Mouse (Mus musculus): ENCODE measurements around the gene Inhbc. TPM values are rescaled to one million over a fixed set of nuclear protein-coding genes. Genes with fewer than 3 reads are reported as not detected.

Gene Inhbc
- total and polyA plus RNA-seq, 3 experiments = 0.20 to 0.38 TPM; not detected in 1

DNA sequence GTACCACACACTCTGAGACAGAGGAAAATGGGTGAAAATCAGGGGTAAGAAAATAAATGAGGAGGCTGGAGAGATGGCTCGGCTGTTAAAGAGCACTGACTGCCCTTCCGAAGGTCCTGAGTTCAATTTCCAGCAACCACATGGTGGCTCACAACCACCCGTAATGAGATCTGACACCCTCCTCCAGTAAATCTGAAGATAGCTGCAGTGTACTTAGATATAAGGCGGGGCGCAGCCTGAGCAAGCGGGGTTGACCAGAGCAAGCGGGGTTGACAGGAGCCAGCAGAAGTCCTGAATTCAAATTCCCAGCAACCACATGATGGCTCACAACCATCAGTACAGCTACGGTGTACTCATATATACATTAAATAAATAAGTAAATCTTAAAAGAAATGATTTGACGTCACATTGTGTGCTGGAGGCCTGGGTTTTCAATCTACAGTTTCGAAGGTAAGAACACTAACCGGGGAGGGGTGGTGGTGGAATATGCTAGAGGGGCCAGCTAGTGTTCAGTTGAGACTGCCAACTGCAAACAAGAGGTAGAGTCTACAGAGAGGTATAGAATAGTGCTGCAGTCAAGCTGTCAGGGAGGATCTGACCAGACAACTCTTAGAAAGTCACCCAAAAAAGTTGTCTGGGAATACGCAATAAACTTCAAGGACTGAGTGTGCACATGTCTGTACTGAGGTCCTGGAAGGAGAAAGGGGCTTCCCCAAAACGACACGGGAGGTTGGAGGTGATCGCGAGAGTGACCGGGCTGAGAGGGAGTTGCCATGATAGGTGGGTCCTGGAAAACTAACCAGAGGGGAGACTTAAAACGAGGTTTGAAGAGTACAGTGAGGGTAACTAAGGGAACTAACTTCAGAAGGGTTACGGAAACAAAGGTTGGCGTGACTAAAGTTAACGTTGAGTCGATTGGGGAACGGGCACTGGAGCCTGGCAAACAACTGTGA is 59.4 kb downstream of the Inhbc start:
- Histone ChIP-seq H3K36me3 (replicated peaks in 1 of 2; ENCODE audit: control insufficient read depth in 1 of 2, insufficient read depth in 1 of 2, low read length in 1 of 2) (peaks cover 39 to 41% of the 10 kb centered on the region in 2 experiments), H3K27ac (ENCODE audit: insufficient read depth, low read depth) (peak overlapping the region; percentile 91), H3K4me3 (replicated peaks in 1 of 3; ENCODE audit: low read depth in 2 of 3, low read length in 2 of 3, poor library complexity in 1 of 3) (peak overlapping the region; percentile 80 to 97 (median 83)), H3K79me2 (replicated peaks; ENCODE audit: control insufficient read depth, extremely low read depth, insufficient read depth, poor library complexity, severe bottlenecking) (peaks cover 22% of the 10 kb centered on the region), H3K9me3 (replicated peaks; ENCODE audit: low read length) (no peaks in the 10 kb centered on the region), H3K27me3 (replicated peaks) (no peaks in the 10 kb centered on the region), H3K9ac (ENCODE audit: insufficient read depth, low read depth) (peak overlapping the region; percentile 93), H3K4me2 (ENCODE audit: insufficient read depth, low read depth, poor library complexity, severe bottlenecking) (peak overlapping the region; percentile 74), H3K4me1 (ENCODE audit: control insufficient read depth in 1 of 2, insufficient read depth in 2 of 2) (peaks cover 5 to 17% of the 10 kb centered on the region in 2 experiments)
- peak; percentile 92 for DNase-seq (ENCODE audit: extremely low read depth)
- 0 out of 2 replicates have a peak, but pooled peaks have one; percentile 9 for TF ChIP-seq CHD1 (IDR thresholded peaks at IDR 0.05; ENCODE audit: low read depth, low read length)
- no peak for TF ChIP-seq USF1 (IDR thresholded peaks at IDR 0.05; ENCODE audit: low read depth, low read length)
- no peak for TF ChIP-seq RCOR1 (conservative IDR thresholded peaks at IDR 0.05; ENCODE audit: low read depth, low read length)
- no peak for TF ChIP-seq ELF1 (IDR thresholded peaks at IDR 0.05; ENCODE audit: low read depth, low read length)
- TF ChIP-seq NELFE (IDR thresholded peaks at IDR 0.05; ENCODE audit: low read depth, low read length) = no peak; the same call in none of the 2 replicates
- TF ChIP-seq MEF2A (IDR thresholded peaks at IDR 0.05; ENCODE audit: borderline replicate concordance, low read depth, low read length) = no peak
- TF ChIP-seq ETS1 (conservative IDR thresholded peaks at IDR 0.05; ENCODE audit: low read depth, low read length) = no peak
- no peak for TF ChIP-seq E2F4 (IDR thresholded peaks at IDR 0.05; ENCODE audit: insufficient replicate concordance, low read depth, low read length)
- TF ChIP-seq EP300 (IDR thresholded peaks at IDR 0.05; ENCODE audit: low read length) = no peak
- TF ChIP-seq MYC (IDR thresholded peaks at IDR 0.05; ENCODE audit: low read depth, low read length) = peak; percentile 98
- TF ChIP-seq POLR2A (IDR thresholded peaks at IDR 0.05; ENCODE audit: low read depth, low read length) = peak; percentile 75
- TF ChIP-seq JUND (conservative IDR thresholded peaks at IDR 0.05; ENCODE audit: low read depth, low read length) = no peak
- TF ChIP-seq CHD2 (IDR thresholded peaks at IDR 0.05; ENCODE audit: low read length) = peak; percentile 99
- no peak for TF ChIP-seq ZNF384 (IDR thresholded peaks at IDR 0.05; ENCODE audit: low read depth, low read length)
- TF ChIP-seq UBTF (IDR thresholded peaks at IDR 0.05; ENCODE audit: low read depth, low read length) = no peak
- TF ChIP-seq PAX5 (IDR thresholded peaks at IDR 0.05; ENCODE audit: low read length) = no peak
- TF ChIP-seq USF2 (conservative IDR thresholded peaks at IDR 0.05; ENCODE audit: low read depth, low read length) = no peak
- TF ChIP-seq JUN (IDR thresholded peaks at IDR 0.05; ENCODE audit: insufficient read depth, low read depth, low read length) = no peak
- peak; percentile 70; the same call in 1 of the 2 replicates for TF ChIP-seq SIN3A (IDR thresholded peaks at IDR 0.05; ENCODE audit: low read length)
- TF ChIP-seq NRF1 (IDR thresholded peaks at IDR 0.05; ENCODE audit: low read depth, low read length) = no peak
- no peak for TF ChIP-seq MAFK (IDR thresholded peaks at IDR 0.05; ENCODE audit: insufficient replicate concordance, low read length)
- TF ChIP-seq CTCF (conservative IDR thresholded peaks at IDR 0.05 in 1 of 2, IDR thresholded peaks at IDR 0.05 in 1 of 2; ENCODE audit: low read depth in 2 of 2, low read length in 2 of 2) = no peak
- TF ChIP-seq GABPA (IDR thresholded peaks at IDR 0.05; ENCODE audit: insufficient replicate concordance, low read depth, low read length) = no peak
- no peak for TF ChIP-seq MAZ (IDR thresholded peaks at IDR 0.05; ENCODE audit: low read depth, low read length)
- no peak for TF ChIP-seq BHLHE40 (IDR thresholded peaks at IDR 0.05; ENCODE audit: low read depth, low read length)
- no peak for TF ChIP-seq HCFC1 (IDR thresholded peaks at IDR 0.05; ENCODE audit: low read depth, low read length)
- TF ChIP-seq RAD21 (IDR thresholded peaks at IDR 0.05; ENCODE audit: low read depth, low read length) = no peak
- no peak for TF ChIP-seq ZKSCAN1 (IDR thresholded peaks at IDR 0.05; ENCODE audit: borderline replicate concordance, low read depth, low read length)
- no peak for TF ChIP-seq SMC3 (IDR thresholded peaks at IDR 0.05; ENCODE audit: low read depth, low read length)
- peak; percentile 37; the same call in 1 of the 2 replicates for TF ChIP-seq POLR2AphosphoS2 (IDR thresholded peaks at IDR 0.05; ENCODE audit: low read depth, low read length)
- no peak for TF ChIP-seq IRF4 (IDR thresholded peaks at IDR 0.05; ENCODE audit: low read depth, low read length)
- TF ChIP-seq TCF12 (IDR thresholded peaks at IDR 0.05; ENCODE audit: low read depth, low read length) = no peak
- no peak for TF ChIP-seq ZC3H11A (IDR thresholded peaks at IDR 0.05; ENCODE audit: low read depth, low read length)
- no peak for TF ChIP-seq KAT2A (IDR thresholded peaks at IDR 0.05; ENCODE audit: insufficient replicate concordance, low read length)
- no peak; the same call in 1 of the 2 replicates for TF ChIP-seq ZMIZ1 (IDR thresholded peaks at IDR 0.05; ENCODE audit: low read depth, low read length)
- peak; percentile 87; the same call in 1 of the 2 replicates for TF ChIP-seq MAX (IDR thresholded peaks at IDR 0.05; ENCODE audit: low read length)
- peak; percentile 87 for TF ChIP-seq TBP (conservative IDR thresholded peaks at IDR 0.05; ENCODE audit: low read depth, low read length)
- TF ChIP-seq MXI1 (IDR thresholded peaks at IDR 0.05; ENCODE audit: low read depth, low read length) = peak; percentile 87; the same call in 1 of the 2 replicates
- dilution Hi-C loops (cut with MboI; ENCODE audit: extremely low pct_ligation_motif_present, extremely low pct_unique_long_range_greater_than_20kb, low sequenced_read_pairs) = no loop called here
- in situ Hi-C loops (cut with MboI; ENCODE audit: low pct_ligation_motif_present, low pct_unique_long_range_greater_than_20kb, low sequenced_read_pairs) = no loop called here
